In genomic region chr5:131524900-131525465, GRCm38 (mm10) we compare ENCODE assay signal across 16 mouse cellular contexts.
"Had no signal": no experiment of that assay in that cellular context is flagged by ENCODE, and none has a peak within 500 bp of the region (broad histone marks: within the 10 kb centered on the region; RNA-seq: fewer than 3 reads in every experiment).

No protein-coding gene starts in this region.

- H3K4me2 ChIP-seq: limb, embryonic 15.5 days; liver, embryonic 12.5 days; lung, embryonic 14.5 days; midbrain, embryonic 11.5 days; midbrain, embryonic 15.5 days; neural tube, embryonic 13.5 days had no signal

- DNase-seq: kidney, adult 9 months; kidney, postnatal 36 days; layer of hippocampus, adult 9-11 months; layer of hippocampus, postnatal 36 days; lung, embryonic 14.5 days; lung, postnatal 10 days; lung, postnatal 4 days; retina, postnatal 1 day; thymus, adult 2 months; thymus, postnatal 25 days had no signal

- ATAC-seq: liver, embryonic 12.5 days; midbrain, embryonic 15.5 days had no signal

- H3K9ac ChIP-seq: limb, embryonic 15.5 days; liver, embryonic 12.5 days; lung, embryonic 14.5 days; midbrain, embryonic 15.5 days; neural tube, embryonic 13.5 days had no signal

- H3K9me3 ChIP-seq: limb, embryonic 15.5 days; liver, embryonic 12.5 days; midbrain, embryonic 15.5 days; neural tube, embryonic 13.5 days had no signal

- H3K27ac ChIP-seq: kidney, postnatal 0 days; limb, embryonic 15.5 days; liver, embryonic 12.5 days; midbrain, embryonic 15.5 days; neural tube, embryonic 13.5 days had no signal

- H3K36me3 ChIP-seq: midbrain, embryonic 15.5 days; neural tube, embryonic 13.5 days had no signal

- H3K4me1 ChIP-seq: liver, embryonic 12.5 days had no signal

- H3K27me3 ChIP-seq: limb, embryonic 15.5 days; liver, embryonic 12.5 days; midbrain, embryonic 15.5 days; neural tube, embryonic 13.5 days had no signal

- H3K4me3 ChIP-seq: limb, embryonic 15.5 days; liver, embryonic 12.5 days; midbrain, embryonic 15.5 days; neural tube, embryonic 13.5 days had no signal
